Mouse (Mus musculus): ENCODE measurements around the gene Cdh4. TPM values are rescaled to one million over a fixed set of nuclear protein-coding genes. Genes with fewer than 3 reads are reported as not detected.

The Cdh4 gene
- 47.9 and 84.0 TPM in 2 replicates for total RNA-seq (2014; rRNA removed)
- polyA plus RNA-seq (2015; fragmentation: Nextera tagmentation; extraction: Ambion mirVana): 44.0 and 58.9 TPM in 2 replicates

- Histone ChIP-seq H3K4me1 (ENCODE audit: insufficient read depth) (peaks cover 16% of the 10 kb centered on the region), H3K9me3 (ENCODE audit: low read length) (no peaks in the 10 kb centered on the region), H3K9ac (peak within 1 kb of the TSS; percentile 77), H3K4me3 (ENCODE audit: low read depth, low read length) (peak within 1 kb of the TSS; percentile 54), H3K27me3 (ENCODE audit: insufficient read depth, low read length) (no peaks in the 10 kb centered on the region), H3K36me3 (ENCODE audit: insufficient read depth) (no peaks in the 10 kb centered on the region), H3K4me2 (ENCODE audit: low read depth) (peak within 1 kb of the TSS; percentile 94), H3K27ac (ENCODE audit: low read depth, low read length) (peak within 1 kb of the TSS; percentile 76)
- no peak for TF ChIP-seq CTCF (IDR thresholded peaks at IDR 0.05; ENCODE audit: low read depth)
- DNase-seq (peak; percentile 79), ATAC-seq (peak; percentile 76)
- under 1% methylated on average over 40 of the region's 40 CpGs for WGBS
Observed at GRCm38 (mm10) chr2:179442191-179442540, at the start of gene Cdh4. Gene Cdh4, plus strand, starts transcription at chr2:179442431.

GRCm38 (mm10) chr2:179395442-179395841 lies 46.8 kb upstream of the Cdh4 start:
- H3K9me3 ChIP-seq (ENCODE audit: low read length): no peaks in the 10 kb centered on the region
- WGBS: 65% methylated on average over 5 of the region's 5 CpGs
- H3K36me3 ChIP-seq (ENCODE audit: insufficient read depth): no peaks in the 10 kb centered on the region
- H3K9ac ChIP-seq: no peak overlapping the region
- no peak overlapping the region for H3K4me2 ChIP-seq (ENCODE audit: low read depth)
- ATAC-seq (no peak), DNase-seq (peak; percentile 36)
- H3K27me3 ChIP-seq (ENCODE audit: insufficient read depth, low read length): no peaks in the 10 kb centered on the region
- no peak overlapping the region for H3K27ac ChIP-seq (ENCODE audit: low read depth, low read length)
- no peak overlapping the region for H3K4me3 ChIP-seq (ENCODE audit: low read depth, low read length)
- TF ChIP-seq CTCF (IDR thresholded peaks at IDR 0.05; ENCODE audit: low read depth): no peak
- H3K4me1 ChIP-seq (ENCODE audit: insufficient read depth): peaks cover 5% of the 10 kb centered on the region

- 33% methylated on average over 14 of the region's 14 CpGs for WGBS
- ATAC-seq (peak; percentile 86), DNase-seq (peak; percentile 76)
- Histone ChIP-seq H3K4me3 (ENCODE audit: low read depth, low read length) (no peak overlapping the region), H3K4me2 (ENCODE audit: low read depth) (no peak overlapping the region), H3K9ac (no peak overlapping the region), H3K9me3 (ENCODE audit: low read length) (no peaks in the 10 kb centered on the region), H3K27me3 (ENCODE audit: insufficient read depth, low read length) (no peaks in the 10 kb centered on the region), H3K4me1 (ENCODE audit: insufficient read depth) (peaks cover 5% of the 10 kb centered on the region), H3K27ac (ENCODE audit: low read depth, low read length) (no peak overlapping the region), H3K36me3 (ENCODE audit: insufficient read depth) (no peaks in the 10 kb centered on the region)
- TF ChIP-seq CTCF (IDR thresholded peaks at IDR 0.05; ENCODE audit: low read depth): no peak
Observed at GRCm38 (mm10) chr2:179399645-179400249, 42.5 kb upstream of the Cdh4 start.

GRCm38 (mm10) chr2:179410866-179411561 lies 31.2 kb upstream of the Cdh4 start:
- ATAC-seq: no peak
- no peak overlapping the region for H3K4me2 ChIP-seq (ENCODE audit: low read depth)
- H3K27ac ChIP-seq (ENCODE audit: low read depth, low read length): no peak overlapping the region
- H3K27me3 ChIP-seq (ENCODE audit: insufficient read depth, low read length): no peaks in the 10 kb centered on the region
- WGBS: 80% methylated on average over 8 of the region's 8 CpGs
- no peaks in the 10 kb centered on the region for H3K36me3 ChIP-seq (ENCODE audit: insufficient read depth)
- H3K4me3 ChIP-seq (ENCODE audit: low read depth, low read length): no peak overlapping the region
- no peaks in the 10 kb centered on the region for H3K4me1 ChIP-seq (ENCODE audit: insufficient read depth)
- no peak for DNase-seq
- no peak overlapping the region for H3K9ac ChIP-seq
- H3K9me3 ChIP-seq (ENCODE audit: low read length): no peaks in the 10 kb centered on the region
- TF ChIP-seq CTCF (IDR thresholded peaks at IDR 0.05; ENCODE audit: low read depth): no peak

- no peak for DNase-seq
- Histone ChIP-seq H3K9ac (no peak overlapping the region), H3K27me3 (ENCODE audit: insufficient read depth, low read length) (no peaks in the 10 kb centered on the region), H3K9me3 (ENCODE audit: low read length) (no peaks in the 10 kb centered on the region), H3K36me3 (ENCODE audit: insufficient read depth) (no peaks in the 10 kb centered on the region), H3K4me3 (ENCODE audit: low read depth, low read length) (no peak overlapping the region), H3K27ac (ENCODE audit: low read depth, low read length) (no peak overlapping the region), H3K4me2 (ENCODE audit: low read depth) (no peak overlapping the region), H3K4me1 (ENCODE audit: insufficient read depth) (no peaks in the 10 kb centered on the region)
- WGBS: 49% methylated on average over 2 of the region's 2 CpGs
- no peak for ATAC-seq
- TF ChIP-seq CTCF (IDR thresholded peaks at IDR 0.05; ENCODE audit: low read depth): no peak
Observed at GRCm38 (mm10) chr2:179412966-179413365, 29.3 kb upstream of the Cdh4 start.

- WGBS: 59% methylated on average over 11 of the region's 11 CpGs
- no peak for TF ChIP-seq CTCF (IDR thresholded peaks at IDR 0.05; ENCODE audit: low read depth)
- Histone ChIP-seq H3K4me3 (ENCODE audit: low read depth, low read length) (no peak overlapping the region), H3K4me1 (ENCODE audit: insufficient read depth) (no peaks in the 10 kb centered on the region), H3K9ac (no peak overlapping the region), H3K27me3 (ENCODE audit: insufficient read depth, low read length) (no peaks in the 10 kb centered on the region), H3K4me2 (ENCODE audit: low read depth) (no peak overlapping the region), H3K27ac (ENCODE audit: low read depth, low read length) (no peak overlapping the region), H3K36me3 (ENCODE audit: insufficient read depth) (no peaks in the 10 kb centered on the region), H3K9me3 (ENCODE audit: low read length) (no peaks in the 10 kb centered on the region)
- ATAC-seq (no peak), DNase-seq (no peak)
Observed at GRCm38 (mm10) chr2:179414253-179414652, 28.0 kb upstream of the Cdh4 start.

- H3K27ac ChIP-seq (ENCODE audit: low read depth, low read length): no peak overlapping the region
- H3K36me3 ChIP-seq (ENCODE audit: insufficient read depth): no peaks in the 10 kb centered on the region
- H3K27me3 ChIP-seq (ENCODE audit: insufficient read depth, low read length): no peaks in the 10 kb centered on the region
- ATAC-seq: no peak
- DNase-seq: no peak
- WGBS: 94% methylated on average over 9 of the region's 9 CpGs
- H3K9me3 ChIP-seq (ENCODE audit: low read length): no peaks in the 10 kb centered on the region
- H3K4me2 ChIP-seq (ENCODE audit: low read depth): no peak overlapping the region
- H3K4me1 ChIP-seq (ENCODE audit: insufficient read depth): no peaks in the 10 kb centered on the region
- H3K4me3 ChIP-seq (ENCODE audit: low read depth, low read length): no peak overlapping the region
- TF ChIP-seq CTCF (IDR thresholded peaks at IDR 0.05; ENCODE audit: low read depth): no peak
- H3K9ac ChIP-seq: no peak overlapping the region
Observed at GRCm38 (mm10) chr2:179414704-179415103, 27.5 kb upstream of the Cdh4 start.

All from forebrain, postnatal 0 days (tissue).